Mouse (Mus musculus) embryo, embryonic 10.5 days (tissue): ENCODE results near the gene Olfr522.
"Not testable (repeated sequence)": the region's sequence is repeated elsewhere in the genome, so short reads cannot be mapped to it uniquely, and the experiment has no call there.

Experiments used
- DNase-seq: peaks from one replicate; pipeline ENCODE4 v3.0.0-alpha.2; 2015; ENCODE audit warnings: low spot score

The Olfr522 gene

GRCm38 (mm10) chr7:140160363-140160762 lies 4.2 kb downstream of the Olfr522 start:
- DNase-seq, result no peak

- DNase-seq, result peak; percentile 39
These were observed 10.2 kb downstream of the Olfr522 start, which contains the start of gene Sprn for GRCm38 (mm10) chr7:140154218-140154927. TSS of gene Sprn (minus strand) at chr7:140154877.

GRCm38 (mm10) chr7:140153829-140154217 lies 10.7 kb downstream of the Olfr522 start:
- DNase-seq, result no peak

DNA sequence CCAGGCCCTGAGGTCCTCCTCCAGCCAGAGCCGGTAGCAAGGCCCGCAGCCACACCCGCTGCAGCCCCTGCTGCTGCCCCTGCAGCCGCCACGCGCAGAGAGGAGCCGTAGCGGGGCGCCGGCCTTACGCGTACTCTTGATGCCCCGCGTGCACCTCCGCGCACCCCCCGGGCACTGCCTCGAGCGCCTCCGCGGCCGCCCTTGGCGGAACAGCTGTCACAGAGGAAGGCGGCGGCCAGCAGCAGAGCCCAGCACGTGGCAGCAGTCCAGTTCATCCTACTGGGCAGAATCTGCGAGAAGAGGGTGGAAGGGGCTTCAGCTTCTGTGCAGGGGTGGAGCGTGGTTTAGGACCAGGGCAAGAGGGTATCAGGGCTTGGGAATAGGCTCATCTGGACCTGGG lies 11.2 kb downstream of the Olfr522 start:
- peak; percentile 26 for DNase-seq

DNA sequence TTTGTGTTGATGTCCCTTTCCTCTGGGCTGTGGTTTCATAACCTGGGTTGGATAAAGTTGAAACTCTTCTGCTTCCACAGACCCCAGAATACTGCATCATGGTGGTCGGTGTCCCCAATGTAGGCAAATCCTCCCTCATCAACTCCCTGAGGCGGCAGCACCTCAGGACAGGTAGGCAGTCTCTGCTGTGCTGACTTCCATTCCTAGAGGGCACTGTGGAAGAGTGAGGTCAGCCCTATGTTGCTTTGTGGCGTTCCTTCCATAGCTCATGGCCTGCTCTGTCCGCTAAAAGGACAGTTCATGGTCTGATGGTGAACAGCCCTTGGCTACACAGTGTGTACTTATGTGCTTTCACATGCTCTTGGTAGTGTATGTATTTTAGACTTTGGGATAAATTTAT lies 20.0 kb downstream of the Olfr522 start:
- DNase-seq, result no peak

DNA sequence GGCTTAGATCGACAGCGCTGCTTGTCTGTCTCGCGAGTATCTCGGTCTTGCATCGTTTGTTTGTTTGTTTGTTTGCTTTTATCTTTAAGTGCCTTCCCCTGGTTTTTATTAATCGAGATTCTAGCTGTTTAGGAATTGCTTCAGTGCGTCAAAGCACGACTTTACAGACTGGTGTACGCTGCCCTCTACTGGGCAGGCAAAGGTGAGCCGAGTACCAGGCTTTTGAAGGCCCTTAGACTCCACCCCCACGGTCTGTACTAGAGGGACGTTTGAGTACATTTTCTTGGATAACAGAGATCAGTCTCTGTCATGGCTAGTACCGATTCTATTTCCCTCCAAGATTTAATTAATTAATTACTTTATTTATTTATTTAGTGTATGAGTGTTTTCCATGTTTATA lies 23.2 kb downstream of the Olfr522 start:
- DNase-seq, result peak; percentile 84

- no peak for DNase-seq
These were observed 26.6 kb downstream of the Olfr522 start for GRCm38 (mm10) chr7:140138021-140138310.

- DNase-seq, result peak; percentile 94
These were observed 27.2 kb downstream of the Olfr522 start, which contains the start of gene Mtg1 for GRCm38 (mm10) chr7:140137135-140138020. TSS of gene Mtg1 (plus strand) at chr7:140137564.

DNA sequence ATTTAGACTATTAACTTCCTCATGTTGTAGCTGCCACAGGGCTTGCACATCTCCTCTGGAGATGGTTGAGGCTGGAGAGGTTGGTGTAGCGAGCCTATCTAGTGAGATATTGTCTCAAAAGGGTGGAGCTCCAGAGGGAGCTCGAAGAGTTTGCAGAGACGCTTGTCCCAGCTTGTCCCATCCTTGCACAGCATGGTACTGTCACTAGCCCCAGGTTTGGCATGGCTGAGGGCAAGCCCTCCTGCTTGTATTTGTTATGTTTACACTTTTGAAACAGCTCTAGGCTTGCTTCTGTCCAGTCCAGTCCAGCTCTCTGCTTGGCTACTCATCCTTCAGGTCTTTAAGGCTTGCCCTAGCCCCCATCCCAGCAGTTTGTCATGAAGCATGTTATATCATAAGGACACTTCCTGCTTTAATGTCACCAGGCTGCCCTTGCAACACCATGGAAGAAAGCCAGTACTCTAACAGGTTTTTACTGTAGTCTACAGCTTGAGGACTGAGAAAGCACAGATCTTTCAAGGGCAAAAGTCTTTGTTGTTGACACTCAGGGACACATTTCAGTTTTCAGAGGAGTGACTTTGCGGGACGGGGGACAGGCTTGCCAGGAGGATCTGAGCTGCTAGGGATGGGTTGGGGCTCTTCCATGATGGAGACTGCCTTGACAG lies 29.3 kb downstream of the Olfr522 start:
- no peak for DNase-seq

DNA sequence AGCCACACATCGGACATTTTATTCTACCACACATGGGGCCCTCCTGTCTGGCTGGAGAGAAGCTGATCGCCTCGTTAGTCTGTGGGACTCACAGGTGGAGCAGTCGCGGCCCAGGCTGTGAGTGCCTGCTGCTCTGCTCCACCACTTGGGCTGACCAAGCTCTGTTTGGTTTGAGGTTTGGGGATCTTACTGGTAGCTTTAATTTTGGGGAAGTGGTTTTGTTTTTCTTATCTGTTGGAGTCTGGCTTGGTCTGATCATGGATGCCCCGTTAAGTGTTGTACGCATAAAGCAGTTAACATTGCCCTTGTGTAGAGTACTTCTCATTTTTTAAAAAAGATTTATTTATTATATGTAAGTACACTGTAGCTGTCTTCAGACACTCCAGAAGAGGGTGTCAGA lies 30.5 kb downstream of the Olfr522 start:
- DNase-seq, result not testable (repeated sequence)

GRCm38 (mm10) chr7:140132184-140132583 lies 32.4 kb downstream of the Olfr522 start:
- not testable (repeated sequence) for DNase-seq

DNA sequence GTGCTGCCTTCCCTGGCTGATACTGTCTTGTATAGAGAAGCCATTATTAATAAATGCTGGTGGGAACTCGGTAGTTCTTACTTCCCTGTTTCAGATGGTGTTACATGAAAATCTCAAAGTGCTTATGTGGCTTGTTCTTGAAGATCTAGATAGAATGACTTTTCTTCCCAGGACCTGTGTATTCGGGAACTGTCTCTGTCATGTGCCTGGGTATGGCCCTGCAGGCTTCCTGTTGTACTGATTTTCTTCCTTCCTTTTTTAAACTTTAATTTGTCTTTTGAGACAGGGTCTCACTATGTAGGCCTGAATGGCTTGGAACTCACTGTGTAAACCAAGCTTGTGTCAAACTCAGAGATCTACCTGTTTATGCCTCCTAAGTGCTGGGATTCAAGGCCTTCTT lies 36.7 kb downstream of the Olfr522 start:
- no peak for DNase-seq

- DNase-seq, result no peak
These were observed 37.6 kb downstream of the Olfr522 start for GRCm38 (mm10) chr7:140126934-140127333.

DNA sequence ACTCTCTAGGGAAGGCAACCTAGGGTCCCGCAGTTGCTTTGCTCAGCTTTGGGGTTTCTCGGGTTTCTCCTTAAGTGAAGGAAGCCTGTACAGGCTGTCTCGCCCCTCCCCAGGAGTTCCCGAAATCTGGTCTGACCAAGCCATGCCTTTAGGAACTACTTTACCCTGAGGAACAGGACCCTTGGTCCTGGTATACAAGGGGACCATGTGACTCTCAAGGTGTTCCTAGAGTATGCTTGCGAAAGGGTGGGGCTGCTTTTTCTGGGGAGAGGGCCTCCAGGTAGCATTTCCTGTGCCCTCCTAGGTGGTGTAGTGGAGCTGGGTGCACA lies 38.6 kb downstream of the Olfr522 start:
- no peak for DNase-seq

DNA sequence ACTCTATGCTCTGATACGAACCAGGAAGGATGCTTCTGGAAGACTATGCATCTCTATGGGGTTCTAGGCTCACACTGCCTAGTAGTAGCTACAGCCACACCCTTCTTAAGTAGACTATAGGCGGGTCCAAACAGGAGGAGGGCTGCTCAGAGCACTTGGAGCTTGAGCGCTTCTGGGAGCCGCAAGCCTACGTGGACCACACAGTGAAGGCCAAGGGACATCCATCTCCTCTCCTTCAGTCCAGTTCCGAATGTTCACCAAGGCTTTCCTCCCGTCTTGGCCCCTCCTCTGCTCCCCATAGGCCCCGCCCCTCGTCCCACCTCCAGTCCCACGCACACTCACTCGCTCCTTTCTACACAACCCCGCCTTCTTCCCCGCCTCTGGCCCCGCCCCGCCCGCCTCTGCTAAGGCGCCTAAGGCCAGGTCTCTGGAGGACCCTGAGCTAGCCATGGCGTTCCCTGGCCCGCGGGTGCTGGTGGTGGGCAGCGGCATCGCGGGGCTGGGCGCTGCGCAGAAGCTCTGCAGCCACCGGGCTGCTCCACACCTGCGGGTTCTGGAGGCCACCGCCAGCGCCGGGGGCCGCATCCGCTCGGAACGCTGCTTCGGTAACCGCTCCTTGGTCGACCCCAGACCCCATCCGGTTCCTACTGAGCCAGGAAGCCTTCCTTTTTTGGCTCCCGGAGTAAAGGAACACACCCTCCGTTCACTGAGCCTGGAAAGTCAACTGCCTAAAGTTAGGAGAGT lies 39.1 kb downstream of the Olfr522 start:
- DNase-seq, result peak; percentile 96

GRCm38 (mm10) chr7:140124382-140124781 lies 40.2 kb downstream of the Olfr522 start:
- DNase-seq, result no peak

DNA sequence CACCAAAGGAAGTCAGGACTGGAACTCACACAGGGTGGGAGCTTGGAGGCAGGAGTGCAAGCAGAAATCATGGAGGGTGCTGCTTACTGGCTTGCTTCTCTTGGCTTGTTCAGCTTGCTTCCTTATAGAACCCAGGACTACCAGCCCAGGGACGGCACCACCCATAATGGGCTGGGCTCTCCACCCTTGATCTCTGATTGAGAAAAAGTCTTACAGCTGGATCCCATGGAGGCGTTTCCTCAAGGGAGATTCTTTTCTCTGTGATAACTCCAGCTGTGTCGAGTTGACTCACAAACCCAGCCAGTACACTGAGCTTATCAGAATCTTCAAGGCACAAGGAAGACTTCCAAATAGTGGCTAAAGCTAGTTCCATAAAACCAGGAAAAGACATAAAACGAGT lies 41.8 kb downstream of the Olfr522 start:
- no peak for DNase-seq

DNA sequence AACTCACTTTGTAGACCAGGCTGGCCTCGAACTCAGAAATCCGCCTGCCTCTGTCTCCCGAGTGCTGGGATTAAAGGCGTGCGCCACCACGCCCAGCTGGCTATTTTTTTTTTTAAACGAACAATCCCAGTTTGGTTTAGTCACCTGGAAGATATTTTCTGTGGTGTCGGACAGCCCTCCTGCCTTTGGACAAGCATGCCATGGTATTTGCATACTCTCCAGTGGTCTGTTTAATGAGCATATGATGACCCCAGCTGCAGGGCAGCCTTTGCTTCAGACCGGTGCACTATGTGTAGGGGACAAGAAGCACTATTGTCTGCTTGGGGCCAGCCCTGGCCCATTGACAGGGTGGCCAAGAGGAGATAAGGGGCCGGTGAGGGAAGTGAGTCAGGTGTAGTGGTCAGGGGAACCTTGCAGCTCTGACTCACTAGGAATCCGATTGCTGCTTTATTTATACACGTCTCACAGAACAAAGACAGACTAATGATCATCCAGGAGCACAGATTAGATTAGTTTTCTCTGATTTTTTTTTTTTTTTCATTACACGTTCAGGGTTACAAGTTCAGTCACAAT lies 43.1 kb downstream of the Olfr522 start:
- no peak for DNase-seq

DNA sequence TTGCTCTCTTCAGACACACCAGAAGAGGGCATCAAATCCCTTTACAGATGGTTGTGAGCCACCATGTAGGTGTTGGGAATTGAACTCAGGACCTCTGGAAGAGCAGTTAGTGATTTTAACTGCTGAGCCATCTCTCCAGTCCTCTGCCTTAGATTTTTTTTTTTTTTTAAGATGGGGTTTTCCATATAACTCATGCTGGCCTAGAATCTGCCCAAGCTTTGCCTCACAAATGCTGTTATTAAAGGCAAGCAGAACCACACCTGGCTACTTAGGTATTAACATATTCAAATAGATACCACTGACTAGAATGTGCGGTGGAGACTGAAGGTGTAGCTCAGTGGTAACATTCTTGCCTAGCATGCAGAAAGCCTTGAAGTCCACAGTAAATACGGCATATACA lies 44.1 kb downstream of the Olfr522 start:
- no peak for DNase-seq

DNA sequence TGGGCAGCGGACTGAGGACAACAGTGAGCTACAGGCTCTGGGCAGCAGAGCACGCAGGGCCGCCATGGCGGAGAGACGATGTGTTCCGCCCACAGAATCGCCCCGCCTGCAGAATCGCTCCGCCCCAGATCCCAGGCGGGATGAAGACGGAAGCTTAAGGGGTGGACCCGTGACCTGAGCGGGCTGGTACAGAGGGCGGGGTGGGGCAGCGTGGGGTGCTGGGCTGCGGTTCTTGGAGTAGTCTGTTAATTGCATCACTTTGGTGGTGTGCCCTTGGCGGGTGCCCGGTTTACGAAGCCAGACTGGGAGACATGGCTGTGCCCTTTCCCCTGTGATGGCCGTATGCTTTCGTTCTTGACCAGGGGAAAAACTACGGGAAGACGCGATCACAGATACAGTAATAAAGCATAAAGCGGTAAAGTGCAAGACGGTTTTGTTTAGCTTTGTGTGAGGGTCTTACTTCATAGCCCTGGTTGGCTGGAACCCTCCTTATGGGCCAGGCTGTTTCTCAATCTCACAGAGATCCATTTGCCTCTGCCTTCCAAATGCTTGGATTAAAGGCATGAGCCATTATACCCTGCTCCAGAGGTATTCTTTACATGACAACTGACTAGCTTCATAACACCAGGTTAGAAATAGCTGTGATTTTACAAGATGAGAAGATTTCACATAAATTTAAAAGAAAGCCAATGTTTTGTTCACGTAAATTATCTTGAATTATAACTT lies 48.1 kb downstream of the Olfr522 start, which contains the start of gene Echs1:
Gene Echs1 (minus strand): TSS at position 148 of the 726 bp plus-strand sequence.
- DNase-seq, result peak; percentile 92
